Mouse (Mus musculus): ENCODE measurements around the gene Tcf19. TPM values are rescaled to one million over a fixed set of nuclear protein-coding genes. Genes with fewer than 3 reads are reported as not detected.
A peak's percentile ranks its signal among the peaks of the same experiment; 100 is the strongest.

The Tcf19 gene
- polyA plus RNA-seq, 1 experiment from 2014 or later = 46.8 TPM

DNA sequence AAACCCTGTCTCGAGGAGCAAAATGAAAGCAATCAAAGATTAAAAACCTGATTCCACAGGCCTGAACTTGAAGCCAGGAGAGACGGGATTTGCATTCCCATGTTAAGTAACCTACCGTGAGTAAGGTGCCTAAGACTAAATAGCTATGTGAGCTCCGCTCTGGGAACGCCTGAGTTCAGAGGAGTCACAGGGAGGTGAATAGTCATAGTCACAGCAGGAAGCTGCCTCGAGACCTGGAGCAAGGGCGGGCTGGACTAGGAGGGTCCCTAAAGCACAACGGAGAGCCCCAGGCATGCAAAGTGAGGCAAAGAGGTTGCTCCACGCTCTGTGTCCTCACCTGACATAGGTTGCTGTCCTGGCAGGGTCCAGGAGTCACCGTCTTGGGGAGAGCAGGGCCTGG, 22.9 kb upstream of the Tcf19 start:
- H3K9ac ChIP-seq (ENCODE audit: low read length) = no peak overlapping the region
- no peaks in the 10 kb centered on the region for H3K9me3 ChIP-seq (ENCODE audit: control insufficient read depth, low read length)
- H3K27me3 ChIP-seq (ENCODE audit: control insufficient read depth, insufficient read depth, low read length) = no peaks in the 10 kb centered on the region
- no peak for ATAC-seq (ENCODE audit: insufficient read depth, low FRiP score, low TSS enrichment)
- H3K4me1 ChIP-seq (ENCODE audit: control insufficient read depth, insufficient read depth, low read length) = no peaks in the 10 kb centered on the region
- 44% methylated on average over 10 of the region's 10 CpGs for WGBS
- DNase-seq (ENCODE audit: low spot score) = no peak
- no peaks in the 10 kb centered on the region for H3K36me3 ChIP-seq (ENCODE audit: control insufficient read depth, insufficient read depth, low read length)
- no peak overlapping the region for H3K27ac ChIP-seq (ENCODE audit: low read depth, low read length)
- H3K4me2 ChIP-seq (ENCODE audit: low read depth) = no peak overlapping the region
- H3K4me3 ChIP-seq (ENCODE audit: low read depth, low read length) = no peak overlapping the region

DNA sequence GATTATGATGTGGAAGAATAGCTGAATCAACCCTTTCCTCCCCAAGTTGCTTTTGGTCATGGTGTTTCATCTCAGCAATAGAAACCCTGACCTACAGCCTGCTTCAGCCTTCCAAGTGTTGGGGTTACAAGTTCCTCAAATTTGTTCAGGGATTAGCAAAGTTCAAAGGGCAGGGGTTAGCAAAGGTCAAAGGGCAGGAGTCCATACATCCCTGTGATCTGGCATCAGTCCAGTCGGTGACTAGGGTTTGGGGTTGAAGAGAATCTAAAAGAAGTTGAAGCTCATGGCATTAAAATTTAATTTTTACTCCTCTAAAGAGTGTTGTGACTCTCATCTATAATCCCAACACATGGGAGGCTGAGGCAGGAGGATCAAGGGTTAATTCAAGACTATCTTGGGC, 21.9 kb upstream of the Tcf19 start:
- no peak overlapping the region for H3K27ac ChIP-seq (ENCODE audit: low read depth, low read length)
- H3K4me2 ChIP-seq (ENCODE audit: low read depth) = no peak overlapping the region
- no peak for ATAC-seq (ENCODE audit: insufficient read depth, low FRiP score, low TSS enrichment)
- no peaks in the 10 kb centered on the region for H3K27me3 ChIP-seq (ENCODE audit: control insufficient read depth, insufficient read depth, low read length)
- H3K4me3 ChIP-seq (ENCODE audit: low read depth, low read length) = no peak overlapping the region
- no peaks in the 10 kb centered on the region for H3K4me1 ChIP-seq (ENCODE audit: control insufficient read depth, insufficient read depth, low read length)
- no peak overlapping the region for H3K9ac ChIP-seq (ENCODE audit: low read length)
- no peak for DNase-seq (ENCODE audit: low spot score)
- WGBS = 88% methylated on average over 1 of the region's 1 CpGs
- no peaks in the 10 kb centered on the region for H3K9me3 ChIP-seq (ENCODE audit: control insufficient read depth, low read length)
- no peaks in the 10 kb centered on the region for H3K36me3 ChIP-seq (ENCODE audit: control insufficient read depth, insufficient read depth, low read length)

DNA sequence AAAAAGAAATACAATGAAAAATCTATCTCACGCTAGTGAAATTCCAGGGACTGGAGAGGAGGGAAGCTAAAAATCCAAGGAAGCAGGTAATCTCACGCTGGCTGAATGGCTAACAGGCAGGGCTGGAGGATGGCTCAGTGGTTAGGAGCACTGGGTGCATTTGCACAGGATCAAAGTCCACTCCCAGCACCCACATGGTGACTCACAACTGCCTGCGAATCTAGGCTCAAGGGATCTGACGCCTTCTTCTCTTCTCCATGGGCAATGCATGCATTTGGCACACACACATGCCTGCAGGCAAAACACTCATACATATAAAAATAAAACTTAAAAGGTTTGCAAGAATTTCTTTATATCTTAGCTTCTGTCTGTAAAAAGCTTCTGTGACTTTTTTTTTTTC, 20.8 kb upstream of the Tcf19 start:
- no peak for ATAC-seq (ENCODE audit: insufficient read depth, low FRiP score, low TSS enrichment)
- Histone ChIP-seq H3K4me3 (ENCODE audit: low read depth, low read length) (no peak overlapping the region), H3K4me1 (ENCODE audit: control insufficient read depth, insufficient read depth, low read length) (no peaks in the 10 kb centered on the region), H3K27ac (ENCODE audit: low read depth, low read length) (no peak overlapping the region), H3K36me3 (ENCODE audit: control insufficient read depth, insufficient read depth, low read length) (no peaks in the 10 kb centered on the region), H3K9me3 (ENCODE audit: control insufficient read depth, low read length) (no peaks in the 10 kb centered on the region), H3K27me3 (ENCODE audit: control insufficient read depth, insufficient read depth, low read length) (no peaks in the 10 kb centered on the region), H3K4me2 (ENCODE audit: low read depth) (no peak overlapping the region), H3K9ac (ENCODE audit: low read length) (no peak overlapping the region)
- DNase-seq (ENCODE audit: low spot score) = no peak
- WGBS = 89% methylated on average over 4 of the region's 4 CpGs

DNA sequence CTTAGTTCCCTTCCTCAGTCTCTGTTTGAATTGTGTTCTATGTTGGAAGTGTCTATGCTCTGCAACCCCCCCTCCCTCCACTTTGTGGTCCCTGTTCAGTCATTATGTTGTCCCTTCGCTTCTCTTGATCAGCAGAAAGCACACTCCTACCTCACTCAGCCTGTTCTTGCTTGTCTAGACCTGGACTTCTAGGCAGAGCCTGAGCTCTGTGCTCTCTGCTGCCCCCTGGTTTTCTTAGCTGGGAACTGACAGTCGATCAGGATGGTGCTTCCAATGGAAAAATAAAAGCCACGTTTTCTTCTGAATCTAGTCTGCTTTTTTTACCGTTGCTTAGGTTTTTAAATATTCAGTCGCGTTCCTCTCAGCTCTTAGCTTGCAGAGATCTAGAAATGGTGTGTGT, 17.7 kb upstream of the Tcf19 start:
- WGBS = 14% methylated on average over 6 of the region's 6 CpGs
- Histone ChIP-seq H3K4me1 (ENCODE audit: control insufficient read depth, insufficient read depth, low read length) (no peaks in the 10 kb centered on the region), H3K9ac (ENCODE audit: low read length) (no peak overlapping the region), H3K9me3 (ENCODE audit: control insufficient read depth, low read length) (no peaks in the 10 kb centered on the region), H3K27ac (ENCODE audit: low read depth, low read length) (no peak overlapping the region), H3K4me3 (ENCODE audit: low read depth, low read length) (no peak overlapping the region), H3K4me2 (ENCODE audit: low read depth) (no peak overlapping the region), H3K36me3 (ENCODE audit: control insufficient read depth, insufficient read depth, low read length) (0 out of 2 replicates have a peak, but pooled peaks cover 2% of the 10 kb centered on the region), H3K27me3 (ENCODE audit: control insufficient read depth, insufficient read depth, low read length) (no peaks in the 10 kb centered on the region)
- DNase-seq (ENCODE audit: low spot score) = peak; percentile 78
- ATAC-seq (ENCODE audit: insufficient read depth, low FRiP score, low TSS enrichment) = no peak

DNA sequence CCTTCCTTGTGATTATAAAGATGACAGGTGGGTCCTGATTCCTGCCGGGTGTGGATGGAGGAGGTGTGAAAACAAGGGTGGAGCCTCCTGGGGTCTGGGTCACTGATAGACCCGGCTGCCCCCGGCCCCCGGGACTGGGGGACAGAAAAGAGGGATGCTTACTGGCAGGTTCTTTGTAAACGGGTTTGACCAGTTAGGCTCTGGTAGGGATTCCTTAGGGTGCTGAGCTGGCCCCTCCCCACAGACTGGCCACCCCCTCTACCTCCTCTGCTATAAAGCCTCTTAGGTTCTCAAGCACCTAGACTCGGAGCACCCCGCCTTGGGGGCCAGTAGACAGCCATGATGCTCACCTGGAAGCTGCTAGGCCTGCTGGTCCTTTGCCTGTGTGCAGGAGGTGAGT, 16.3 kb upstream of the Tcf19 start, which contains the start of gene Psors1c2:
Gene Psors1c2 (plus strand): TSS at position 301 of the 400 bp plus-strand sequence.
- Histone ChIP-seq H3K4me1 (ENCODE audit: control insufficient read depth, insufficient read depth, low read length) (no peaks in the 10 kb centered on the region), H3K4me2 (ENCODE audit: low read depth) (no peak within 1 kb of the TSS), H3K4me3 (ENCODE audit: low read depth, low read length) (no peak within 1 kb of the TSS), H3K36me3 (ENCODE audit: control insufficient read depth, insufficient read depth, low read length) (peaks cover 2% of the 10 kb centered on the region; the same call in 1 of the 2 replicates), H3K27me3 (ENCODE audit: control insufficient read depth, insufficient read depth, low read length) (no peaks in the 10 kb centered on the region), H3K27ac (ENCODE audit: low read depth, low read length) (no peak within 1 kb of the TSS), H3K9me3 (ENCODE audit: control insufficient read depth, low read length) (no peaks in the 10 kb centered on the region), H3K9ac (ENCODE audit: low read length) (no peak within 1 kb of the TSS)
- DNase-seq (ENCODE audit: low spot score) (no peak), ATAC-seq (ENCODE audit: insufficient read depth, low FRiP score, low TSS enrichment) (no peak)
- 39% methylated on average over 7 of the region's 7 CpGs for WGBS

DNA sequence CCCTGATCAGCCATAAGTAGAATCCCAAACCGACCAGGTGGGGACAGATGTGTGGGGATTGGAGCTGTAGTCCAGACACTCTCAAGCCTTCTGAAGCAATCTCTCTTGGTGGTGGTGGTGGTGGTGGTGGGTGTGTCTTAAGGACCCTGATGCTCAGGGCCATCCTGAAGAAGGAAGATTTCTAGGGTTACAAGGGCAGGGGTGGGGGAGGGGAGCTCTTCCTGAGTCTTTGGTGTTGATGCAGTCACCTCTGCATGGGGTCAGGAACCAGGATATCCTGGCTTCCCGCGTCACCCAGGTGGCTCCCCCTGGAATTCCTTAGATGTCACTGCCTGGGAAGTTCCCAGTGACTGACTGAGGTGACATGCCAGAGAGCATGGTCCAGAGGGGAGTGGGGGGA, 15.7 kb upstream of the Tcf19 start:
- WGBS = 17% methylated on average over 3 of the region's 3 CpGs
- Histone ChIP-seq H3K9ac (ENCODE audit: low read length) (no peak overlapping the region), H3K4me1 (ENCODE audit: control insufficient read depth, insufficient read depth, low read length) (no peaks in the 10 kb centered on the region), H3K36me3 (ENCODE audit: control insufficient read depth, insufficient read depth, low read length) (peaks cover 2% of the 10 kb centered on the region; the same call in 1 of the 2 replicates), H3K4me2 (ENCODE audit: low read depth) (no peak overlapping the region), H3K27ac (ENCODE audit: low read depth, low read length) (no peak overlapping the region), H3K9me3 (ENCODE audit: control insufficient read depth, low read length) (no peaks in the 10 kb centered on the region), H3K4me3 (ENCODE audit: low read depth, low read length) (no peak overlapping the region), H3K27me3 (ENCODE audit: control insufficient read depth, insufficient read depth, low read length) (no peaks in the 10 kb centered on the region)
- DNase-seq (ENCODE audit: low spot score) (no peak), ATAC-seq (ENCODE audit: insufficient read depth, low FRiP score, low TSS enrichment) (no peak)

DNA sequence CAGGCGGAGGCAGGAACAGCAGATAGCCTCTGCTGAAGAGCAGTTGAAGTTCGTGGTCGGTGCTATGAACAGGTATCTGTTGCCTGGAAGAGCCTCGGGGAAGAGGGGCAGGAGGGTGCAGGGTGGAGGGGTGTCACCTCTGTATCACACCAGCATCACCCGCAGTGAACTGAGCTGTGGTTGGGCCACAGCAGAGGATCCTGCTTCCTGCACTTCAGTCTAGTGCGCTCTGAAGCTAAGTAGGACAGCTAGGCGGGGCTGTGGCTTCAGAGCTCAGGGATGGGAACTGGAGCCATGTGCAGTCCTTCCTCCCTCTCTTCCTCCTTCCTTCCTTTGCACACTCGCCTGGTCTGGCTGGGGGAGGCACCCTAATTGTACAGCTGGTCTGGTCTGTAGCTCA, 10.0 kb upstream of the Tcf19 start:
- Histone ChIP-seq H3K9ac (ENCODE audit: low read length) (no peak overlapping the region), H3K4me2 (ENCODE audit: low read depth) (no peak overlapping the region), H3K4me3 (ENCODE audit: low read depth, low read length) (no peak overlapping the region), H3K27ac (ENCODE audit: low read depth, low read length) (no peak overlapping the region), H3K4me1 (ENCODE audit: control insufficient read depth, insufficient read depth, low read length) (no peaks in the 10 kb centered on the region), H3K9me3 (ENCODE audit: control insufficient read depth, low read length) (no peaks in the 10 kb centered on the region), H3K27me3 (ENCODE audit: control insufficient read depth, insufficient read depth, low read length) (no peaks in the 10 kb centered on the region), H3K36me3 (ENCODE audit: control insufficient read depth, insufficient read depth, low read length) (peaks cover 2% of the 10 kb centered on the region)
- ATAC-seq (ENCODE audit: insufficient read depth, low FRiP score, low TSS enrichment) (no peak), DNase-seq (ENCODE audit: low spot score) (no peak)
- 76% methylated on average over 8 of the region's 8 CpGs for WGBS

DNA sequence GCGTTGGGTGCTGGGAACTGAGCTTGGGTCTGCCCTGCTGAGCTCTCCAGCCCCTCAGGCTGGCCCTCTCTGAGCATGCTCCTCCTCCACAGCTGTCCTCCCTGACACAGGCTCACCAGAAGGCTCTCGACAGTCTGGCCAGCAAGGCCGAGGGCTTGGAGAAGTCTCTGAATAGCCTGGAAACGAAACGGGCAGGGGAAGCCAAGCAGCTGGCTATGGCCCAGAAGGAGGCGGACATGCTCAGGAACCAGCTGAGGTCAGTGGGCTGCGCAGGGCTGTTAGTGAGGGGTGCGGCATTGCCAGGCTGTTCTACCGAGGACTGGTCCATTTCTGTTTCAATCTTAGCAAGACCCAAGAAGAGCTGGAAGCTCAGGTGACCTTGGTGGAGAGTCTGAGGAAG, 7.7 kb upstream of the Tcf19 start:
- H3K4me2 ChIP-seq (ENCODE audit: low read depth) = no peak overlapping the region
- no peak overlapping the region for H3K9ac ChIP-seq (ENCODE audit: low read length)
- H3K36me3 ChIP-seq (ENCODE audit: control insufficient read depth, insufficient read depth, low read length) = peaks cover under 1% of the 10 kb centered on the region
- WGBS = 90% methylated on average over 9 of the region's 9 CpGs
- H3K27me3 ChIP-seq (ENCODE audit: control insufficient read depth, insufficient read depth, low read length) = no peaks in the 10 kb centered on the region
- no peak overlapping the region for H3K27ac ChIP-seq (ENCODE audit: low read depth, low read length)
- no peaks in the 10 kb centered on the region for H3K4me1 ChIP-seq (ENCODE audit: control insufficient read depth, insufficient read depth, low read length)
- ATAC-seq (ENCODE audit: insufficient read depth, low FRiP score, low TSS enrichment) (no peak), DNase-seq (ENCODE audit: low spot score) (no peak)
- no peak overlapping the region for H3K4me3 ChIP-seq (ENCODE audit: low read depth, low read length)
- H3K9me3 ChIP-seq (ENCODE audit: control insufficient read depth, low read length) = no peaks in the 10 kb centered on the region

DNA sequence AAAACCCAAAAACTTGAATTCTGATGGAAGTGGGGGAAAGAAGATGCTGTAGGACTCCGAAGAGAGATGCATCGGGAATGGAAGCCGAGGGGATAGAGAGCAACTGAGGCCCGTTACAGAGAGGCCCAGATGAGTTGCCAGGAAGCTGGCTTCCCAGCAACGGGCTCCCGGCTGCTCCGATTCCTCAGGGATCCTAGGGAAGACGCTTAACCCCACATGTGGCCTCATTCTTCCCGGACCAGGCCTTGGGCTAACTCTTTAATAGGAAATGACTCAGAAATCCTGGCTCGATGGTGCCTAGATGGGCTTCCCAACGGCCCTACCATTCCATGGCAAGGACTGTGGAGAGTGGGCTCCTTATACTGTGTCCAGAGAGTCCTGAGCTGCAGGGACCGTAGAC, 902 bp upstream of the Tcf19 start:
- ATAC-seq (ENCODE audit: insufficient read depth, low FRiP score, low TSS enrichment) = no peak
- peak overlapping the region; percentile 56 for H3K4me3 ChIP-seq (ENCODE audit: low read depth, low read length)
- peak overlapping the region; percentile 49 for H3K9ac ChIP-seq (ENCODE audit: low read length)
- 0 out of 2 replicates have a peak overlapping the region, but pooled peaks have one; percentile 20 for H3K27ac ChIP-seq (ENCODE audit: low read depth, low read length)
- no peaks in the 10 kb centered on the region for H3K9me3 ChIP-seq (ENCODE audit: control insufficient read depth, low read length)
- peak overlapping the region; percentile 72 for H3K4me2 ChIP-seq (ENCODE audit: low read depth)
- H3K27me3 ChIP-seq (ENCODE audit: control insufficient read depth, insufficient read depth, low read length) = no peaks in the 10 kb centered on the region
- peaks cover 6% of the 10 kb centered on the region for H3K4me1 ChIP-seq (ENCODE audit: control insufficient read depth, insufficient read depth, low read length)
- 12% methylated on average over 12 of the region's 12 CpGs for WGBS
- DNase-seq (ENCODE audit: low spot score) = no peak
- no peaks in the 10 kb centered on the region for H3K36me3 ChIP-seq (ENCODE audit: control insufficient read depth, insufficient read depth, low read length)
